Mouse (Mus musculus): ENCODE results near the gene Olfr1423.
A peak's percentile ranks its signal among the peaks of the same experiment; 100 is the strongest.
"Not testable (repeated sequence)": the region's sequence is repeated elsewhere in the genome, so short reads cannot be mapped to it uniquely, and the experiment has no call there.

Gene Olfr1423

GRCm38 (mm10) chr19:12007105-12007931 lies 33.8 kb downstream of the Olfr1423 start:
- no peak for ATAC-seq (ENCODE audit: insufficient number of reproducible peaks, low FRiP score, low TSS enrichment)

DNA sequence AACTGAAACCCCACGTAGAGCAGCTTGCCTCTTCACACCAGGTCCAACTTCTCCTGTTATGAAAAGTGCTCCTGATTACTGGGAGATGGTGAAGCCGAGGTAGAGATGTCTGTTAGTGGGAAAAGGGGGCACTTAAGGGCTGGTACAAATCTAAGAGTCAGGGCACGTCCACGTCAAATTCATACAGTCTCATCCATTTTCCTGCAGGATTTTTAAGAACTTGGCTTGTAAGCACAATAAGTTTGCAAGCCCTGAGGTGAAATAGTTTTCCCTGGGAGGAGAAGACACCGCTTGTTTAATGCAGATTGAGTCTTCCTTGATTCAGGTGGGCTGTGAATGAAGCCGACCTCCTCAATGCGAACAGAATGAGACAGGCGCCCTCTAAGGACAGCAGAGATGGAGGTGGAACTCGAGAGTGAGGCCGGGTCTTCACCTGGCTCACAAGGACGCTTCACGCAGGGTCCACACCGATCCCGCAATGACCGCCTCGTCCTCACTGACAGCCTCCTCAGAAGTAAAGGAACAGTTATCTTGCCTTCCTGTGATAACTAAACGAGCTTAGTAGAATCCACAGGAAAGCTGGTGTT lies 34.7 kb downstream of the Olfr1423 start:
- ATAC-seq (ENCODE audit: insufficient number of reproducible peaks, low FRiP score, low TSS enrichment): no peak

- peak; percentile 82 for ATAC-seq (ENCODE audit: insufficient number of reproducible peaks, low FRiP score, low TSS enrichment)
These were observed 35.4 kb downstream of the Olfr1423 start for GRCm38 (mm10) chr19:12005376-12006360.

- peak; percentile 3; the same call in 1 of the 2 replicates for ATAC-seq (ENCODE audit: insufficient number of reproducible peaks, low FRiP score, low TSS enrichment)
These were observed 36.7 kb downstream of the Olfr1423 start for GRCm38 (mm10) chr19:12004216-12005008.

DNA sequence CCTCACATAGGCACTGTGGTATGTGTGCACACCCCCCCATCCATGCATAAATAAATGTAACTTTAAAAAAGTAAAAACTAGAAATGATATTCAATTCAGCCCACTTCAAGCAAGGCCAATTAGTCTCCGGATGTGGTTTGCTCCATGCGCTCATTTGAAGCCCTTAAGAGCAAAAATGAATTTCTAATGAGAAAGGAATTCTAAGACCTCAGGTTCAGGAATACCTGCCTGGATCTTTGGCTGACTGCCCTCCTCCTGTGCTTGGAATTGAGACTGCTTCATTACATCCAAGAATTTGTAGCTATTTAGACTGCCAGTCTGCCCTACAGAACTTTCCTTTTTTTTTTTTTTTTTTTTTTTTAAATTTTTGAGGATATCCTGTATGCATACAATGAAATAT lies 37.5 kb downstream of the Olfr1423 start:
- ATAC-seq (ENCODE audit: insufficient number of reproducible peaks, low FRiP score, low TSS enrichment): no peak

- no peak for ATAC-seq (ENCODE audit: insufficient number of reproducible peaks, low FRiP score, low TSS enrichment)
These were observed 38.3 kb downstream of the Olfr1423 start for GRCm38 (mm10) chr19:12002791-12003190.

- ATAC-seq (ENCODE audit: insufficient number of reproducible peaks, low FRiP score, low TSS enrichment): no peak
These were observed 39.0 kb downstream of the Olfr1423 start for GRCm38 (mm10) chr19:12002125-12002524.

DNA sequence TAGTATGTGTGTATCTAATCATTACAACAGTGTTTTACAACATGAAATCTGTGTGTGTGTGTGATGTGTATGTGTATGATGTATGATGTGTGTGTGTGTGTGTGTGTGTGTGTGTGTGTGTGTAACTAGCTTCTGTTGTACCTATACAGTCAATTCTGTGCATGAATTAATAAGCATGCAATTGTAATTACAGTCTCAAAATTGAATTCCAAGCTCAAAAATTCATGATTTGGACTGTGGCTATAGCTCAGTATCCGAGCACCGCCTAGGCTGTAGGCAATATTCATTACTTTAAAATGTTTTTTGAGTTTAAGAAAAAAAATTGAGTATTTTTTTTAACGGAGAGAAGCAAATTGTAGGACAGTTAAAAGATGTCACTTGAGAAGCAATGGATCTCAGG lies 39.4 kb downstream of the Olfr1423 start:
- ATAC-seq (ENCODE audit: insufficient number of reproducible peaks, low FRiP score, low TSS enrichment): no peak

DNA sequence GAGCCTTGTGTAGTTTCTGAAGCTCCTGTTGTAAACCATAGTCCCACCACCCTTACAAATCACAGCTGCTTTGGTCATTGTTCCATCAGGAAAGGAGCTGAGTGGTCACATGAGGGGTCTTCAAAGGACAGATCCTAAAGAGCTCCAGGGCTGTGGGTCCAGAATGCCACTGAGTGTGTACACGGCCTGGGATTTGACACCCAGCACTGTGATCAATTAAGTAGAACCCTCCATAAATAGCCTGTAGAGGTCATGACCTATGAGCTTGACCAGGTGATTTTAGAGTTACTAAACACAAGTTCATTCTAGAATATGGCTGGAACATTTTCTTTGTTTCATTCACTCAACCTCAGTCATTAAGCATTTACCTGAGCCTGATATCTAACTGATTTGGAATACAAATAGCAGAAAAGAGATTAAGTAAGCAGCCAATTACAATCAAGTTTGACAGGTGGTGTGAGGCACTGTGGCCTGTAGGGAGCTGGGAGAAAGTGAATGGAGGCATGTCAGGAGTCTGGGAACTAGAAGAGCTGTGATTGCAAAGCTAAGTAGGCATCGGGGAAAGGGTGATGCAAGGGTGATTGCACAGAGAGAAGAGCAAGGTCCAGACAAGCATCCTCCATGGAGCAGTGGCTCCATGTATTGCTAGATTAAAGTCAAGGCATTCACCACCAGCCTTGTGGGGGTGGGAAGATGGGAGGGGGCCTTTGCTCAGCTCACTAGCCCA lies 45.2 kb downstream of the Olfr1423 start:
- no peak for ATAC-seq (ENCODE audit: insufficient number of reproducible peaks, low FRiP score, low TSS enrichment)

- no peak for ATAC-seq (ENCODE audit: insufficient number of reproducible peaks, low FRiP score, low TSS enrichment)
These were observed 46.2 kb downstream of the Olfr1423 start for GRCm38 (mm10) chr19:11994703-11995431.

GRCm38 (mm10) chr19:11992441-11993029 lies 48.6 kb downstream of the Olfr1423 start:
- no peak for ATAC-seq (ENCODE audit: insufficient number of reproducible peaks, low FRiP score, low TSS enrichment)

DNA sequence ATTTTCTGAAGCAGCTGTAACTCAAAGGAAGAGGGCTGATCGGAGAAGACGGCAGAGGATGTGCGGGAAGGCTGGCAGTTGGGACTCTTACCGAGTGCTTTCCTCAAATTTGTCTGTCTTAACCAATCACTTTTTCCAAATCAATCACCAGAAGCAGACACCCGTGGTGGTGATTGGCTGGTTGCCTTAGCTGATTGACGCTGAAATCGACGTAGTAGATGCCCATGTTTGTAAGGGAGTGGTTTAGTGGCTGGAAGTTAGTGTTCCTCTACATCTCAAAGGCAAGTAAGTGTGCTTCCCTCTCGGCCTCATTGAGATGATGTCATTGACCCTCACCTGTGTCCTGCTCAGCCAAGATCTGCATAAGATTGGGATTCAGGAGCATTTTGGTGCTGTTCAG lies 49.1 kb downstream of the Olfr1423 start:
- ATAC-seq (ENCODE audit: insufficient number of reproducible peaks, low FRiP score, low TSS enrichment): no peak

- ATAC-seq (ENCODE audit: insufficient number of reproducible peaks, low FRiP score, low TSS enrichment): no peak
These were observed 51.8 kb downstream of the Olfr1423 start for GRCm38 (mm10) chr19:11989334-11989733.

GRCm38 (mm10) chr19:11987841-11988240 lies 53.3 kb downstream of the Olfr1423 start:
- ATAC-seq (ENCODE audit: insufficient number of reproducible peaks, low FRiP score, low TSS enrichment): no peak

DNA sequence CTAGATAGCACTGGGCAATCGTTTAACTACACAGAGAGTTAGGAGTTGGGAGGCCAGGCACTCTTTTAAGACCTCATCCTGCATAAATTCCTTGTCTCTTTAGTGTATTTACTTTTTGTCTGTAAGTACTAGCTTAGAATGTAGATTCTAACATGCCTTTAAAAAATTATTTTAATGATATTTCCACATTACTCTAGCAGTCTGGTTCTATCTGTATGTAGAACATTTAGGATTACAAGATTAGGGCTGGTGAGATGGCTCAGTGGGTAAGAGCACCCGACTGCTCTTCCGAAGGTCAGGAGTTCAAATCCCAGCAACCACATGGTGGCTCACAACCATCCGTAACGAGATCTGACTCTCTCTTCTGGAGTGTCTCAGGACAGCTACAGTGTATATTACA lies 56.5 kb downstream of the Olfr1423 start:
- ATAC-seq (ENCODE audit: insufficient number of reproducible peaks, low FRiP score, low TSS enrichment): not testable (repeated sequence)
